Mouse (Mus musculus) testis, postnatal 10 days (tissue): Measurements from ENCODE around the gene Cacna1e.

Experiments used
- DNase-seq: peaks from one replicate; pipeline ENCODE4 v3.0.0; 2021; ENCODE audit warnings: low spot score

The Cacna1e gene

GRCm38 (mm10) chr1:154707584-154708290 is 176.6 kb downstream of the Cacna1e start:
- no peak for DNase-seq

DNA sequence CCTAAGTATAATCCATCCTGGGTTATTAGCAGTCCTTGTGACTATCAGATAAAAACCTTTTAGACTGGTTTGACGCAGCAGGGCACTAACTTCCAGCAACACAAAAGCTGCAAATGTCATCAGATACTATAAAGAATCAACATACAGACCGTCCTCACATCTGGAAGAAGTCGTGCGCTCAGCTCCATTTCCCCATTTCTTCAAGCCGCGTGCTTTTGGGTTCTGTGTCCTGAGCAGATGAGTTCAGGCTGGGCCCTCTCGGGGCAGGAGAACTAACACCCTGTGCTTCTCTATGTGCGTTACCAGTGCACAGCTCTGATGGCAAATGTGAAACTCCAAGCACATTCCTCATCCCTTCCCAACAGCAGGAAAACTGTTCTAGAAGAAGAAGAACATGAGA is 177.3 kb downstream of the Cacna1e start:
- DNase-seq, result no peak

- no peak for DNase-seq
Observed at GRCm38 (mm10) chr1:154705882-154706565, 178.3 kb downstream of the Cacna1e start.

DNA sequence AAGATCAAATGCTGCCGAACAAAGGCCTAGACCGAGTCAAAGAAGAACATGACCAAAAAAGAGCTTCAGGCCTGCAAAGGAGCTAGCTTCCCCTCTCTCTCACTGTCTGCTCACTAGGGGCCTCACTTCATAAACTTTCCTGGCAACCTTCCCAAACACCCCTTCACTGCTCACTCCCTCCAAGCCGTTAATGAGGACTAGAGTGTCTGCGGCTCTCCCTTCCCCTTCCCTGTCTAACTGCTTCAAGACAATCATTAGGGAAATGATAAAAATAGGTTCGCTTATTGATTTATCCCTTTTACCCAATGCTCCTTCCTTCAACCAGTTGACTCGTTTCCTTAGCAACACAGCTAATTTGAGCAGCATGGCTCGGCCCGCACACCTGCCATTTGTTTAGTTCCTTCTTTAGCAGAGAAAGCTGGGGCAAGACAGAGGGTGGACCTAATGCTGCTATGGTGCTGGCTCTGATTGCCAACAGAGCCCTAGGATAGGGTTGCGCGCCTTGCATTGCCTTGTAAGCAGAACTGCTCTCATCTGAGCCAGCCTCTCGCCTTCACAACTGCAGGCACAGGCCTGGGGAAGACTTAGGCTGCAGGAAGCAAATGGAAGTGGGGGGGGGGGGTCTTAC is 179.6 kb downstream of the Cacna1e start:
- DNase-seq, result no peak

DNA sequence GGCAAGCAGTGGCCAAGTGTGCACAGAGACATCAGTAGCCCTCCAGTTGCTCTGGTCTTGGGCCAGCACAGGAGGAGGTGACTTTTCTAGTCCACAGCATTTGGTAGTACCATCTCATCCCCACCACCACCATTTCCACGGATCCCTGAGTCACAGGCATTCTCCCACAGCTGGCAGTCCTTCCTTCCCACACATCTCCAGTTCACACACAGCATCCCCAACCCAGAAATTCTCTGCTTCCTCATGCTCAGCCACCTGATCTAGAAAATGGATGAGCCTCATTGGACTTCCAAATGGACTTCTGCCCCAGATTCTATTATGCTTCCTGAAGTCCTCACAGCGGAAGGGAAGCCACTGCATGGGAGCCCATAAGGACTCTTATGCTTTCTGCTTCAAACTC is 181.7 kb downstream of the Cacna1e start:
- no peak for DNase-seq

DNA sequence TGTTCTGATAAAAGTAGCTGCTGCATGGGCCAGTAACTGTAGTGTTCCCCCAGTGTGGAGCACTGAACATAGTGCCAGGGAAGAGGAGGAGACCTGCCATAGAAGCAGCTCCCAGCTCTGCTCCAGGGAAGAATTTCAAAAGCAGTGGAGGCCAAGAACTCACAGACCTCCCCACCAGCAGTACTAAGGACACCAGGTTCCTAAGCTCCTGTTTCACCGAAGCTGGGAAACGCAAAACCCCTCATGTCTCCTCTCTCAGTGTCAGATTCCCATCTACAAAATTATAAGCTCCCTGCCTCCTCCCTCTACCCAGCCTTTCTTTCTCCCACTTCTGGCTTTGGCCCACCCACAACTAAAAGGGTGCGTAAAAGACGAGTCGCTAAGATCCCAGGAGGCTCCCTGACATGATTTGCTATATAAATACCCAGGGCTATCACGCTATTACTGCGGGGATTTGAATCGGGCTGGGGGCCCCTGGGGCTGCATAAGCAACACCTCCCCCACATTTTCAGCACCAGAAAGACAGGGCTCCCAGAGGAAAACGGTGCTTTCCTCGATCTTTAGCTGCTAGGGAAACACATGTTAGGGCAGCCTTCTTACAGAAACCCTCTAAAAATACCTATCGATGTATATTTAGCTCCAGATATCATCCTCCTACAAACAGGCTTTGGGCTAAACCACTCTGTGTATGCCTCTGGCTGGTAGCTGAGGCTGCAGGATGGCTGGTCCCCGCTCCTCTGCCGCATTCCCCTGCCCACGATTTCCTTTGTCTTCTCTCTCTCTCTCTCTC is 195.2 kb downstream of the Cacna1e start:
- no peak for DNase-seq

- no peak for DNase-seq
Observed at GRCm38 (mm10) chr1:154686861-154687260, 197.4 kb downstream of the Cacna1e start.

DNA sequence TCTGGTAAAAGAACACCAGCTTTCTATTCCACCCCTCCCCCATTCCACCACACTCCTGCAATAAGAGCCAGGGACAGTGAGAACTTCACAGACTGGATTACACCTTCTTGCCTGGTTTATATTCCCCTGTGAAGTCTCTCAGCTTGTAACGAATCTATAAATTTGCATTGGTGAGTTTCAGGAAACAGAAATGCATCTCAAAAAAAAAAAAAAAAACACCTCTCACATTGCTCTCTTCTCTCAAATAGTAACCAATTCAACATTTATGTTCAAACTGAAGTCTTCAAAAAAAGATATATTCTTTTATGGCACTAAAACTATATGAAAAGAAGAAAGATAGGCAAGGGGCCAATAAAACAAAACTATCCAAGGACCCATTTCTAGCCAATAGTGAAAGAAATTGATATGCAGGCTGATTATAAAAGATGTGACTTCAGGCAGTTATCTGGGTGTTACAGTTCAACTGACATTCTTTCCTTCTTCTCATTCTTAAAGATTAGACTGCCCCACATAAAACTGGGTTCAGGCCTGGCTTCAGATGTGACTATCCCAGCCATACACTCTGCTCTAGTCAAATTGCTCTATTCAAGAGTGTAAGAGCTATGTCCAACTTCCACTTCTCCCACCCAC is 200.7 kb downstream of the Cacna1e start:
- no peak for DNase-seq

DNA sequence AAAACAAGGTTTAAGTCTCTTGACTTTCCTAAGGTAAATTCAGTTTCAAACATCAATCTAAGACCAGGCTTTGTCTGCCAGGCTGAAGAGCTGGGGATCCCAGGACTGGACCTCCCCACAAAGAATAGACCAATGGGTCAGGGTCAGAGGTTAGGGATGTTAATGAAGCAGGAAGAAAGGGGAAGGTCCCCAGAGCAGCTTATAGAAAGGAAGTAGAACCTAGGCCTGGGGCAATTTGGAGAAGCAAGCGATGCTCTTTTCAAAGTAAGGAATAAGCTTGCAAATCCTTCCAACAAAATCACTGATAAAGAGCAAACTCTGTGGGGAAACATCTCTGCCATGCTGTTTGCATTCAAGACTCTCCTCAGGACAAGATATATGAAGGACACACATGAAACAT is 205.3 kb downstream of the Cacna1e start:
- no peak for DNase-seq

GRCm38 (mm10) chr1:154678151-154678550 is 206.2 kb downstream of the Cacna1e start:
- no peak for DNase-seq

- no peak for DNase-seq
Observed at GRCm38 (mm10) chr1:154677677-154678076, 206.6 kb downstream of the Cacna1e start.

DNA sequence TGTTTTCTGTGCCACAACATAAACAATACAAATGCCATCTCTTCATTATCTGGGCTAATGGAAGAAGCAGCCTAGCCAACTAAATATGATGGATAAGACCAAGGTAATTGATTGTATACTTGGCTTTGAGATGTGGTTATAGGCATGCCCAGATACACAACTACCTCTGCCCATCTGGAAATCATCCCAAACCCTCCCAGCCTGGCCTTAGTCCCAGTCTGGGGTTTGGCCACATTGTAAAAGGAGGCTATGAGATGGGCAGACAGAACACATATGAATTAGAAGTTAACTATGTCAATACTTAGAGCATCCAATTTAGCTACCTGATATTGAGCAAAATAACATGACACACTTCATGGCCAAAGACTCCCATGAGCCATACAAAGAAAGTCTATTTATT is 220.6 kb downstream of the Cacna1e start:
- no peak for DNase-seq

DNA sequence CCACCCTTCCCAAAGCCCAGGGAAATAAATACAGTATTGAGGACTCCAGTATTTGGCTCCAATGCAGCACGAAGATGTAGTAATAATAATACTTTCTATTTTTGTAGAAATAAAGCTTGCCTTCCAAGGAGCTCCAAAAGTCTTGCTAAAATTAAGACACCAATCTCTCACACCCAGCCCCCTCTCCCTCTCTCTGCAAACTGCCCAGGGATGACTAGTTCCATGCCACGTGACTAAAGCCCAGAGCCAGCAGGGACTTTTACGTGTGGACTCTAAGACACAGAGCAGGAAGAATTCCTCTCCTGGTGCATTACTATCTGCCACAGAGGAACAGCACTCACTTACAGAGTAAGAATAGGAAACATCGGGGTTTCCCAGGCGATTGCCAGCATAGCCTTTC is 222.3 kb downstream of the Cacna1e start:
- no peak for DNase-seq

DNA sequence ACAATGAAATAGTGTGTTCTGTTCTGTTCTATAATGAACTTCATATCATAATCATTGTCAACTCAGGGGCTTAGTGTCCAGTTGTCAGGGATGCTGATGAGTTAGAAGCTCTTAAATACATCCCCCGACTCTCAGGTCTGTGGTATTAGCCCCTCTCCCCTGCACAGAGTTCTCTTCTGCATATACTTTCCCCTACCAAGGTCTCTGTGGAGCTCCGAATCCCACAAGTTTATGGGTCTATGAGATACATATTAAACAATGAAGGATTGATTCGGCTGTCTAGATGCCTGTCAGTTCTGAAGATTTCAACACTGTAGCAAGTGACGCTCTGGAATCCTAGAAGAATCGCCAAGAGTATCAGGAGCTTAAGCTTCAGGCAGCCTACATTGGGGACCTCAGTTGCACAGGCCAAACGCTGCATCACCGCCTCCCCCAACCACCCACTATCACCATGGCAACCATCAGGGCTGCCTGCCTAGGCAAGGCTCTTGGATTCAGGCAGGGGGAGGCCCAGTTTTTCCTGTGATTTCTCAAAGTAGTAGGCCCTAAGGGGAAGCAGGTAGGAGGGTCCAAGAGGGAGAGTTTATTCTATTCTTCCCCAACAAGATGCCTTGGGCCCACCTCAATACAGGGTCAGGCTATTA is 223.0 kb downstream of the Cacna1e start:
- DNase-seq, result no peak

- no peak for DNase-seq
Observed at GRCm38 (mm10) chr1:154657366-154657765, 226.9 kb downstream of the Cacna1e start.

GRCm38 (mm10) chr1:154653951-154654350 is 230.3 kb downstream of the Cacna1e start:
- no peak for DNase-seq

DNA sequence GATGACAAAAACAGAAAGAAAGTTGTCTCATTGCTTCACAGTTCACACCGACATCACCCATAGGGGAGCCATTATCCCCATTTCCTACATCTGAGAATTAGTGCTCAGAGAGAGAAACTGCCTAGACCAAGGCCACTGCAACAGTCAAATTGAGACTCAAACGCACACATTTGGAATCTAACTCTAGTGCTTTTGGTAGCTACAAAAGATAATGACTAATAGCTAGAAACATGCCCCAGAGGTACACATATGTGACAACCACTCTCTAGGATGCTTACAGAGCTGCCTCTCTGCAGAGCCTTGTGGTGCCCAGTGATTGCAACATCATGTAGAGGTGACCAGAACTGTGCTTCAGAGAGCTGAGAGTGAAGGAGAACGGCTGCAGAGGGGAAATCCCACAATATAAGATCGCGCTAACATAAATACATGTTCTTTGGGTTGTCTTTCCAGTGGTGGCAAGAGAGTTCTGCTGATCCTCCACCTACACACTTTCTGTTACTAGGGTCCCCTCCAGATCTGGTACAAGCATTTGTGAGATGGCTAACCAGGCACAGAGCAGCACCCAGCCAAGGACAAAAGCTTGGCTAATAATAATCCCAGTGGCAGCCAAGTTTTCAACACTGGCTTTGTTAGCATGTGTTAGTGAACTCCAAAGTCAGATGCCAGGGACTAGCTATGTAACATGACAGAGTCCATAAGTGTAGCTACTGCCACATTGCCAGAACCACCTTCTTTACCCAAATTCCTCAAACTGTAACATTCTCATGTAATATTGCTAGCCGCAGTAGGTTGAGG is 237.9 kb downstream of the Cacna1e start:
- DNase-seq, result no peak

GRCm38 (mm10) chr1:154637821-154638220 is 246.5 kb downstream of the Cacna1e start:
- no peak for DNase-seq

GRCm38 (mm10) chr1:154635766-154636165 is 248.5 kb downstream of the Cacna1e start:
- no peak for DNase-seq

GRCm38 (mm10) chr1:154632886-154633285 is 251.4 kb downstream of the Cacna1e start:
- DNase-seq, result no peak
